Mouse (Mus musculus): ENCODE measurements around the gene Wdr59.
"Not testable (repeated sequence)": the region's sequence is repeated elsewhere in the genome, so short reads cannot be mapped to it uniquely, and the experiment has no call there.

The Wdr59 gene

DNA sequence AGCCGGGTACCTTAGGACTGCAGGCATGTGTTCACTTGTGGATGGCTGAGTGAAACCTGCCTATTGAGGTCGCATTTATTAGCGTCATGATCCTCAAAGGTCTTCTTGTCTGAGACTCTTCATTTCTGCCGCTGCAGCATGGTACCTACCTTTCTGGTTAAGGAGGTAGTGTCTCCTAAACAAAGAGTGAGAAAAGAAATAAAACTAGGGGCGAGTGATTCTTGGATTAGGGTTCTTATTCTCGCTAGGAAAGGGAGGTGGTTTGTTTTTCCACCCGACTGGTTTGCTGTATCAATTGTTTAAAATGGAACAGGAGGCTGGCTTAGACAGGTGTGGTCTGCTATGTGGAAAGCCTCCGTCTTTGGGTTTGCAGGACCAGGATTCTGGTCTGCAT, 15.9 kb upstream of the Wdr59 start:
- no peak for DNase-seq (ENCODE audit: low spot score)

GRCm38 (mm10) chr8:111536978-111537764, 15.3 kb upstream of the Wdr59 start:
- no peak for DNase-seq (ENCODE audit: low spot score)

GRCm38 (mm10) chr8:111536031-111536977, 14.4 kb upstream of the Wdr59 start, which contains the start of gene Znrf1:
Gene Znrf1, plus strand, starts transcription at chr8:111536097.
- DNase-seq (ENCODE audit: low spot score), result no peak

- no peak for DNase-seq (ENCODE audit: low spot score)
Measured at GRCm38 (mm10) chr8:111535491-111535890, 13.6 kb upstream of the Wdr59 start.

DNA sequence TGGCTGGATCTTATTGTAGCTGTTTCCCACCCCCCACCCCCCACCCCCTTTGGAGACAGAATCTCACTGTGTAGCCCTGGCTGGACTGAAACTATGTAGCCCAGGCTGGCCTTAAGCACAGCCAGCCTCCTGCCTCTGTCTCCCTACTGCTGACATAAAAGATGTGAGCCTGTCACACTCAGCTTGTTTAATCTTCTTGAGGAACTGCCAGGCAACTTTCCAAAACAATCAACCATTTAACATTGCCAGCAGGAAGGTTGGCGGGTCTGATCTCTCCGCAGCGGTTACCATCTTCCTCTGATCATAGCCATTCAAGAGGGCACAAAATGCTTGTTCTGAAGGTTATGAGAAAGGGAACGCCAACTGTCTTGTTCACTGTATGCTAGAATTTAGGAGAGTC, 11.6 kb upstream of the Wdr59 start:
- no peak for DNase-seq (ENCODE audit: low spot score)

DNA sequence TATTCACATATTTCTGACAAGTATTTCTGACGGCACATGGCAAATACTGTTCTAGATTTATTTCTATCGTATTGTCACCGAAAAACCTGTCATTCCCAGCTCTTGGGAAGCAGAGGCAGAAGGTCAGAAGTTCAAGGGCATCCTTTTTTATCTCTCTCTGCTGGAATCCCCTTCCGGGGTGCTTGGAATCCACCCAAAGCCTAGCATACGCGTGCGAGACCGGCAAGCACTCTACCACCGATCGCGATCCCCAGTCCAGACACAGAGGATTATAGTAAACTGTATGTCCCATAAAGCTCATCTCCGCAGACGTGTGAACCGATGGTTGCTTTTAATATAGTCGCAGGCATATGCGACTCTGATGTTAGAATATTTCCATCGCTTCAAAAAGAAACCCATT, 9.7 kb upstream of the Wdr59 start:
- DNase-seq (ENCODE audit: low spot score), result no peak

DNA sequence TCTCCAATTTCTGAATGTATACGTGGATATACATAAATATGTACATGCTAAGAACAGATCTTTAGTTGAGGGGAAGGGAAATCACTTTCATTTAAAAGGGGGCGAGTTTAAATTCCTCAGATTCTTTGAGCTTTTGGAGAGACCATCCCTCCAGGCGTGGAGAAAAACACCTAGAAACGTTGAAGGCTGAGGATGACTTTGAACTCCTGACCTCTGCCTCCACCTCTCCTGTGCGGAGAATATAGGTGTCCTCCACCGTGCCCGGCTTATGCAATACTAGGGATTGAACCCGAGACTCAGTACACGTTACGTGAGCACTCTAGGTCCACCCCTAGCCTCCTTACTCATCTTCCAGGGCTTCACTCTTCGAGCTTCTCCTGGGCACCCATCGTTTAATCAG, 9.3 kb upstream of the Wdr59 start:
- DNase-seq (ENCODE audit: low spot score), result no peak

DNA sequence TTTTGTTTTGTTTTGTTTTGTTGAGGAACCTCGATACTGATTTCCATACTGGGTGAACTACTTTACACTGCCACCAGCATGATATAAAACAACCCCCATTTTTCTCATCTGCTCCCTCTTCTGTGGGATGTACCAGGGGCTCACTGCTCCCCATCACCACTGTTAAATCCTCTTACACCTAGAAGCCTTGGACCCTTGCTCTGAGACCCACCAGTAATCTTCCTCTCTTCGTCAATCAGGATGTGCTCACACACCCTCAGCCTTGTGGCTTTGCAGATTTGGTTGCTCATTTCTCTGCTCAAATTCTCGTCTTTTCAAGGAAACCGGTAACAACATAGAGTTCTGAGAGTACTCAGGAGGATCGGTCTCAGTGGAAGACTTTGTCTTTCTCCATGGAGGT, 6.2 kb upstream of the Wdr59 start:
- DNase-seq (ENCODE audit: low spot score), result no peak

DNA sequence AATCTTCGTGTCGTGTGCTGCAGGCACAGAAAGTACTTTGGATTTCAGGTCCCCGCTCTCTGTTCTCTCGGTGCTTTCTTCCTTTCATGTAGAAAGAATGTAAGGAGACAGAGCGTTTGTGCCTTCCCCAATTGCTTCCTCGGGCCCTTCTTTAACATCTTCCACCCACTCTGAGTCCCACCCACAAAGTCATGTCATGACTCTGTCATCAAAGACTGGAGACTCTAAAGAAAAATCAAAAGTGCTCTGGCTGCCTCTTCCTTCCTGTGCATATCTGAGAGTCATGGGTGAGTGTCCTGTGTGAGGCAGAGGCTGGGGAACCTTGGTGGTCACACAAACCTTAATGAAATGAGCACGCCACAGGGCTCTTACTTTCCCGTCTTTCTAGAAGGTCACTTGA, 5.3 kb upstream of the Wdr59 start:
- no peak for DNase-seq (ENCODE audit: low spot score)

DNA sequence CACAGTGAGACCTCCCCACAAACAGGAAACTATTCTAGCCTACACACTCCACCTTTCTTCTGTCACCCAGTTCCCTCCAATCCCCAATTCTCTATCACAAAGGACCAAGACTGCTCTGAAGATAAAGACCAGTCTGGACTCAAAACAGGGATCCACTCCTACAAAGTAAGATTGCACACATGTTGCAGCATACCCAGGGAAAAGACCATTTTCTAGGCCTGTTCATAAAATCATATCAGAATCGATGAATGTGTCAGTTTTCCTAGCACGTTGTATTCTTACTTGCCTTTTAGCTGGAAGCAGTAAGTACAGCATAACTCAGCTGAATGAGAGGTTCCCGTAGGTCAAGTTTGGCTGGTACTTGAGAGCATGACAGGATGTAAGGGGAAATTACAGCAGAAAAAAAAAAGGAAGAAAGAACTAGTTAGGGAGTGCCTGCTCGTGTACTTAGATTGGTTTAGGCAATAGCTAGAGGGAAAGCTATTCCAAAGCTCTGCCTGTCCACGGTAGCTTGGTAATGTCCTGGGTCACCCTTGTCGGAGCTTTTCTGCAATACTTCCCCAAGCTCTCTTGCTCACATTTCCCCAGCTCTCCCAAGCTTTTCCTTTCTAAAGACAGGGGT, 4.6 kb upstream of the Wdr59 start:
- DNase-seq (ENCODE audit: low spot score), result no peak

DNA sequence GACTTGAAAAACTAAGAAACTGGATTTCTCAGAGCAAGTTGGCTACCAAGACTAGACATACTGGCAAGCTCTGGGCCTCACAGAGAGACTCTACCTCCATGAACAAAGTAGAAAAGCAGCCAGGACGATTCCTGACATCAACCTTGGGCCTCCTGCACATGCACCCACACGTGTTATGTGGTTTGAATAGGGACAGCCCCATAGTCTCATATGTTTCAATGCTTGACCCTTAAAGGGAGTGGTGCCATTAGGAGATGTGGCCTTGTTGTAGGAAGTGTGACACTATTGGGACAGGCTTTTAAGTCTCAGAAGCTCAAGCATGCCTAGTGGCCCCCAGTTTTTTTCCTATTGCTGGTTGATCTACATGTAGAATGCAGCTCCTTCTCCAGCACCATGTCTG, 4.4 kb downstream of the Wdr59 start:
- no peak for DNase-seq (ENCODE audit: low spot score)

DNA sequence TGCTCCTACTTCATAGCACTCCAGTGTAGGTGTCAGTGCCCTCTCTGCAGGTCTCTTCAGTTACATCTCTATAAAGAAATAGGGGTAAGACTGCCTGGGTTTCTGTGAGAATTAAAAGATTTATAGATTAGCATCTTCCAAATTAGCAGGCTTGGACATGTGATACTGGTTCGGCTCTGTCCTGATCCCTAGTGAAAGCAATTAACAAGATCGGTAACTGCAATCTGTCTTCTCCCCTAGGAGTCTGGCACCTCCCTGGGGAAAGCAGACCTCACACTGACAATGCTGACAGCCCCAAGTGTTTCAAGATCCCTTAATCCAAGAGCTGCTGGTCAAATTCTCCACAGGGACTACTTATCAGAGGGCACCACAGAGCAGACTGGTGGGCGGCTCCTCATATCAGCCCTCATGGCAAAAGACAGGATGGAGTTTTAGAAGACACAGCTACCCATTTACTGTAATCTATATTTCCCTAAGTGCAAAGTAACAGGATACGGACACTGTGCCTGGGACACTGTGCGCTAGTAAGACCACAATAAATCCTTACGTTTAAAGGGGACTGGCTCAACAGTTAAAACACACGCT, 5.3 kb downstream of the Wdr59 start:
- no peak for DNase-seq (ENCODE audit: low spot score)

DNA sequence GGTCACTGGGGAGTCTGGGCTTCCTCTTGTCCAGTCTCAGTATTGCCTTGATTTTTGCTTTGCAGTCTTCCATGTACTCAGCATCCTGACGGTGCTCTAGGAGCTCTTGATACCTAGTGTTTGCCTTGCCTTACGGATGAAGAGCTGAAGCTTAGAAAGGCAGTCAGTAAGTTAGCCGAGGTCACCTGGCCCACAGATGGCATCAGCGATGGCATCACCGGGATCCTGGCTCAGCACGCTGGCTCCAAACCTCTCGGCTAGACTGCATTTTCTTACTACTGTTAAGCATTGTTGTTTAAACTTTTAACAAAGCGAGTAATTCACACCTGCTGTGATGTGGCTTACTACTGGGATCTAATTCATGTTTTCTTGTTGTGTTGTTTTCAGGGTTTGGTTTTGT, 8.4 kb downstream of the Wdr59 start:
- no peak for DNase-seq (ENCODE audit: low spot score)

GRCm38 (mm10) chr8:111512941-111513340, 9.0 kb downstream of the Wdr59 start:
- no peak for DNase-seq (ENCODE audit: low spot score)

DNA sequence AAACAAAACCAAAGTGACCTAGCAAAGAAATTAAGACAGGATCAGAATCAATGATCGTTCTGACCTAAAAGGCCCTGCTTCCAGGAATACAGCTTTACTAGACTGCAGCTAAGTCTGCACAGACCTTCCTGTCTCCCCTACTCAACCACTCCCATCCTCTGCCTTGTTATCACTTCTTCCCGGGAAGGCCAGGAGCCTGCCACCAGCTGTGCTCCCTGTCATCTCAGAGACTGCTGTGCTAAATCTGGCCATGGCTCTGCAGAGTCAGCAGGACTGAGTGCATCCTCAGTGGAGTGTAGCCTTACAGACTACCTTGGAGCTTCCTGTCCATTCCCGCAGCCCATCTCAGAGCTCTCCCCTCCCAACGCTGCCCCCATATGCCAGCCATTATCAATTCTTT, 11.5 kb downstream of the Wdr59 start:
- no peak for DNase-seq (ENCODE audit: low spot score)

GRCm38 (mm10) chr8:111509278-111509677, 12.6 kb downstream of the Wdr59 start:
- no peak for DNase-seq (ENCODE audit: low spot score)

DNA sequence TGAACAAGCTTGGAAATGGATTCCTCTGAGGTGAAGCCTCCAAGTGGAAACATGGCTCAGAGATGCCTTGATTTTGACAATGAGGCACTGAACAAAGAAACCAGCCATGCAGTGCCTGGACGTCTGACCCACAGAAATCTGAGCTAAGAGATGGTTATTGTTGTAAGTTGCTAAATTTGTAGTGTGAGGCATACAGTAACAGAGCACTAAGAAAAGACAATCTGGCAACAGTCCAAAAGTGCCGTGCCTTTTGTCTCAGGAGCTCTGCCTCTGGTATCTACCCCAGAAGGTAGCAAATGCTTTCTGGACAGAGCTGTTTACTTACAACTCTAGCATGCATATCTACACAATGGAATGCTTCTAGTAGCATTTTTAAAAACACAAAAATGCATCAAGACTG, 13.3 kb downstream of the Wdr59 start:
- no peak for DNase-seq (ENCODE audit: low spot score)

GRCm38 (mm10) chr8:111501724-111502464, 20.0 kb downstream of the Wdr59 start:
- DNase-seq (ENCODE audit: low spot score), result no peak

- DNase-seq (ENCODE audit: low spot score), result not testable (repeated sequence)
Measured at GRCm38 (mm10) chr8:111498249-111498648, 23.6 kb downstream of the Wdr59 start.

DNA sequence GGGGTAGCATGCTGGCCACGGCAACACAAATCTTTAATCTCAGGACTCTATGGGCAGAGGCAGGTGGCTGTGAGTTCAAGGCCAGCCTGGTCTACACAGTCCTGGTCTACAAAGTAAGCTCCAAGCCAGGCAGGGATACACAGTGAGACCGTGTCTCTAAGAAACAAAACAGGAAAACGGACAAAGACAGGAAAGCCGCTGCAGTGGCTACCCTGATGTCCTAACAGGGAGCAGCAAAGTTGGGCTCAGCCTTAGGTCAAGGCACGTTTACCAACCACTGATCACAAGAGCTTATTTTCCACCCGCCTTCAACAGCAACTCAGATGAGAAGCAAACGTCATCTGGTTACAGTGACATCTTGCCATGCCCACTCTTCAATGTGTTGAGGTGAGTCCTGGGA, 25.6 kb downstream of the Wdr59 start:
- no peak for DNase-seq (ENCODE audit: low spot score)

DNA sequence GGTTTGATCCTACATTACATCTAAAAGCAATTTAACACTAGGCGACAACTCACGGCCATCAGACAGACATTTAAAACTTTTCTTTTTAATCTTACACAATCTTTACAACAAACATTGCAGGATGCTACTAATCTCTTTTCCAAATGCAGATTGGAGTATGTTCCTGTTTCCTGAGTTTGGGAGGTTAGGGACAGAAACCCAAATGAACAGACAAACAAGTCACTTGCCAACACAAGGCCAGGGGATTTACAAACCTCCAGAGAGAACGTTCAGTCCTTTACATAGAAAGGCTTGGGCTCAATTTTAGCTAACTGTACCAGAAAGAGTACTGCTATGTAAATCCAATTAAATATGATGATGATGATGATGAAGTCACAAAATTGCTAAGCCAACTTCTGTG, 28.7 kb downstream of the Wdr59 start:
- DNase-seq (ENCODE audit: low spot score), result no peak

DNA sequence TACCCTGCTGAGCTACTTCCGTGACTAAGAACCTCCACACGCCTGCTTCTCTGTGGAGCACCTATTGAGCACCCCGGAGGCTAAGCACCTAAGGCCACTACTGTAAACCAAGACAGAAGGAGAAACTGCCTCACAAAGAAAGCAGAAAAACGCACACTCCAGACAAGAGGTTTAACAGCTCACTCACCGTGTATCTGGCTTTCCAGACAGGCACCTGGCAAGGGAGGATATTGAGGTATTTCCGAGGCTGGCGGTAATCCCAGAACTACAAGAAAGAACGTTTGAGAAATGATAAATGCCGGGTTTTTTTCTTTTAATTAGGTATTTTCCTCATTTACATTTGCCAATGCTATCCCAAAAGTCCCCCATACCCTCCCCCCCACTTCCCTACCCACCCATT, 29.4 kb downstream of the Wdr59 start:
- no peak for DNase-seq (ENCODE audit: low spot score)
